Mouse (Mus musculus) retina, embryonic 14.5 days (tissue): ENCODE measurements around the gene Accs.

Source experiments
- DNase-seq: peaks from one replicate; pipeline ENCODE4 v3.0.0-alpha.2; 2015; ENCODE audit warnings: low spot score

Gene Accs

GRCm38 (mm10) chr2:93791516-93792499 is 57.9 kb downstream of the Accs start:
- DNase-seq, result no peak

- DNase-seq, result no peak
Measured at GRCm38 (mm10) chr2:93790798-93791345, 58.9 kb downstream of the Accs start.

GRCm38 (mm10) chr2:93788557-93788956 is 61.2 kb downstream of the Accs start:
- DNase-seq, result no peak

GRCm38 (mm10) chr2:93786175-93786574 is 63.6 kb downstream of the Accs start:
- peak; percentile 94 for DNase-seq

GRCm38 (mm10) chr2:93785432-93785798 is 64.3 kb downstream of the Accs start:
- DNase-seq, result no peak

GRCm38 (mm10) chr2:93784721-93785431 is 64.9 kb downstream of the Accs start:
- DNase-seq, result peak; percentile 43

- no peak for DNase-seq
Measured at GRCm38 (mm10) chr2:93783926-93784539, 65.7 kb downstream of the Accs start.
